13 mouse cellular contexts compared by ENCODE assay signal in the genomic region with DNA sequence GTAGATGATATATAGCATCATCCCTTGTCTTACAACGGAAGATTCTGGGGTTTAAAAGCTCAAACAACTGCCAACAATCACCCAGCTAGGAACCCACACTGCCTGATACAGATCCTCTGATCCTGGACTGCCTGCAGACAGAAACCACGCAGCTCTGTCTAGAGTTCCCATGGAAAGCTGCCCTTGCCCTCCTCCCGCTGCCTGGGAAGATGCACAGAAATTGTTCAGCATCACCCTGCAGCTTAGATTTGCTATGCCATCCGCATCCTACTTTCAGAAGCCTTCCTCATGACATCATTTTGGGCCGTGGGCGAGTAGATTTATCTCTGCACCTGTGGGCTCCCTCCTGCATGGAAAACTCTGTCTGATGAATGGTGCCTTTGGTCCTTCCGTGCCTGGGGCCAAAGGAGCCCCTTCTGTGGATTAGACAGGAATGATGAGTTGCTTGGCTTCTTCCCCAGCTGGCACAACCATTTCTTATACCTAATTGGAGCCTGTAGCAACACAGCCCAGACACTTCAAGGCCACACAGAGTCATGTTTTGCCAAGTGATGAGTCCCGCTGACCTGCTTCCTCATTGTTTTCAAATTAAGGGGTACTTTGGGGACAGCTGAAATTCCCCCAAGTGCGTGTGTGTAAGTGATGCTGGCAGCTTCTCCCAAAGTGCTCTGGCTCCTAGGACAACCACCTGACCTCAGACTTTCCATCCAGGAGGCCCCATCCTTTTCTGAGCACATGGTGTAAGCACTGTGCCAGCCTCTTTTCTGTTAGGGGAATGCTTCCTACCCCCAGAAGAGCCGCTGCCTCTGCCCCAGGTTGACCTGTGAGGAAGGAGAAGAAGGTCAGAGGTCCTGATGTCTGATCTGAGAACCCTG.
A peak's percentile ranks its signal among the peaks of the same experiment; 100 is the strongest.
DNase-seq lines count a peak whose midpoint lies in the region; ATAC-seq lines count a peak whose summit lies in the region.
"Had no signal": no experiment of that assay in that cellular context is flagged by ENCODE, and none has a peak within 500 bp of the region (broad histone marks: within the 10 kb centered on the region; RNA-seq: fewer than 3 reads in every experiment).

No protein-coding gene starts in this region.

- H3K9me3 ChIP-seq in midbrain, embryonic 15.5 days, result no peaks in the 10 kb centered on the region
- H3K9me3 ChIP-seq in kidney, embryonic 14.5 days (ENCODE audit: control insufficient read depth, low read length), result no peaks in the 10 kb centered on the region
- H3K9me3 ChIP-seq: forebrain, embryonic 10.5 days; heart, embryonic 15.5 days had no signal

- H3K27ac ChIP-seq in midbrain, embryonic 15.5 days, result no peak overlapping the region
- H3K27ac ChIP-seq in kidney, embryonic 14.5 days (ENCODE audit: low read depth, low read length), result no peak overlapping the region
- H3K27ac ChIP-seq: forebrain, embryonic 10.5 days; heart, embryonic 15.5 days had no signal

- 79% methylated on average over 10 of the region's 10 CpGs for WGBS in midbrain, embryonic 15.5 days
- 70% methylated on average over 10 of the region's 10 CpGs for WGBS in kidney, embryonic 14.5 days

- ATAC-seq in midbrain, embryonic 15.5 days (replicated peaks), result peak; percentile 39; the same call in 1 of the 2 replicates
- no peak for ATAC-seq in kidney, embryonic 14.5 days (ENCODE audit: low FRiP score, low TSS enrichment)
- ATAC-seq: intestine, embryonic 16.5 days had no signal

- no peaks in the 10 kb centered on the region for H3K36me3 ChIP-seq in midbrain, embryonic 15.5 days (replicated peaks)
- H3K36me3 ChIP-seq in kidney, embryonic 14.5 days (ENCODE audit: control insufficient read depth, insufficient read depth, low read length), result no peaks in the 10 kb centered on the region
- H3K36me3 ChIP-seq: forebrain, embryonic 10.5 days; heart, embryonic 15.5 days had no signal

- DNase-seq in embryo, embryonic 11 days, result peak; percentile 25
- no peak for DNase-seq in embryo, embryonic 9.5 days (ENCODE audit: extremely low spot score)
- DNase-seq in right cerebral cortex, postnatal 36 days (ENCODE audit: low spot score in 2 of 2), result peak; percentile 11 to 22
- no peak for DNase-seq in right cerebral cortex, postnatal 10 days (ENCODE audit: low spot score in 2 of 2)
- DNase-seq in layer of hippocampus, adult 9-10 months (ENCODE audit: low spot score), result no peak
- no peak for DNase-seq in layer of hippocampus, postnatal 25 days (ENCODE audit: extremely low spot score in 1 of 2, low spot score in 1 of 2)
- DNase-seq: kidney, postnatal 4 days; lung, postnatal 14 days had no signal

- no peaks in the 10 kb centered on the region for H3K27me3 ChIP-seq in midbrain, embryonic 15.5 days (replicated peaks)
- H3K27me3 ChIP-seq in kidney, embryonic 14.5 days (ENCODE audit: control insufficient read depth, insufficient read depth, low read length), result no peaks in the 10 kb centered on the region
- H3K27me3 ChIP-seq: heart, embryonic 15.5 days had no signal

- no peak overlapping the region for H3K9ac ChIP-seq in midbrain, embryonic 15.5 days
- H3K9ac ChIP-seq in kidney, embryonic 14.5 days (ENCODE audit: low read depth, low read length), result no peak overlapping the region
- H3K9ac ChIP-seq: heart, embryonic 15.5 days had no signal

- no peak overlapping the region for H3K4me2 ChIP-seq in midbrain, embryonic 15.5 days
- no peak overlapping the region for H3K4me2 ChIP-seq in kidney, embryonic 14.5 days (replicated peaks; ENCODE audit: low read depth, low read length)
- H3K4me2 ChIP-seq: heart, embryonic 15.5 days had no signal

- H3K4me3 ChIP-seq in midbrain, embryonic 15.5 days, result no peak overlapping the region
- H3K4me3 ChIP-seq in kidney, embryonic 14.5 days (ENCODE audit: low read length), result no peak overlapping the region
- H3K4me3 ChIP-seq: forebrain, embryonic 10.5 days; heart, embryonic 15.5 days had no signal

- no peaks in the 10 kb centered on the region for H3K4me1 ChIP-seq in midbrain, embryonic 15.5 days
- no peaks in the 10 kb centered on the region for H3K4me1 ChIP-seq in kidney, embryonic 14.5 days (ENCODE audit: control insufficient read depth, insufficient read depth, low read length)
- H3K4me1 ChIP-seq: forebrain, embryonic 10.5 days had no signal

Comparison
In these comparisons a context has a peak if more than half of its experiments do, and no peak if none do; other contexts are left out.
1. DNase-seq: peak in embryo, embryonic 11 days (single experiment) and right cerebral cortex, postnatal 36 days (2 of 2); none in embryo, embryonic 9.5 days (single experiment), right cerebral cortex, postnatal 10 days (0 of 2), layer of hippocampus, adult 9-10 months (single experiment) and layer of hippocampus, postnatal 25 days (0 of 2).